Mouse (Mus musculus) macrophage (primary cell): Measurements from ENCODE around the gene Fzd5. TPM values are rescaled to one million over a fixed set of nuclear protein-coding genes. Genes with fewer than 3 reads are reported as not detected.

ENCODE experiments used
- H3K27ac ChIP-seq: fragments of 350-480 bp; formaldehyde crosslinking; 2 replicates; pipeline ENCODE4 v1.9.0; 2021
- H3K36me3 ChIP-seq: fragments of 350-480 bp; formaldehyde crosslinking; 2 replicates; pipeline ENCODE4 v1.9.0; 2021; ENCODE audit errors: inconsistent target
- H3K4me3 ChIP-seq: fragments of 350-480 bp; formaldehyde crosslinking; 2 replicates; pipeline ENCODE4 v1.9.0; 2021; ENCODE audit errors: inconsistent target
- H3K79me2 ChIP-seq: fragments of 350-480 bp; formaldehyde crosslinking; 2 replicates; pipeline ENCODE4 v1.9.0; 2021; ENCODE audit errors: inconsistent target
- WGBS: methylation state at CpG from one replicate; pipeline ENCODE4 v1.1.7; 2026; ENCODE audit warnings: inconsistent platforms; ENCODE audit not compliant: missing documents; 5-methylcytosine and 5-hydroxymethylcytosine counted together
- polyA plus RNA-seq: library from polyadenylated mRNA; stranded (reverse); fragments of 250-400 nt; gene quantifications from 3 replicates; pipeline ENCODE4 v1.2.4, GENCODE M21; 2018; ENCODE audit warnings: inconsistent platforms

Gene Fzd5
- polyA plus RNA-seq, 1 experiment from 2014 or later, result 2.5 TPM

GRCm38 (mm10) chr1:64716589-64717304, 20.8 kb downstream of the Fzd5 start:
- Histone ChIP-seq H3K27ac (no peak overlapping the region), H3K4me3 (no peak overlapping the region), H3K36me3 (no peaks in the 10 kb centered on the region), H3K79me2 (no peaks in the 10 kb centered on the region)
- 77% methylated on average over 7 of the region's 7 CpGs for WGBS

- Histone ChIP-seq H3K27ac (no peak overlapping the region), H3K4me3 (no peak overlapping the region), H3K36me3 (no peaks in the 10 kb centered on the region), H3K79me2 (no peaks in the 10 kb centered on the region)
- WGBS, result 88% methylated on average over 1 of the region's 2 CpGs
Observed at GRCm38 (mm10) chr1:64715458-64715857, 22.1 kb downstream of the Fzd5 start.

GRCm38 (mm10) chr1:64712006-64712760, 25.4 kb downstream of the Fzd5 start:
- Histone ChIP-seq H3K79me2 (no peaks in the 10 kb centered on the region), H3K27ac (no peak overlapping the region), H3K4me3 (no peak overlapping the region), H3K36me3 (no peaks in the 10 kb centered on the region)
- whole genome bisulfite sequencing, result 94% methylated on average over 12 of the region's 14 CpGs

- H3K36me3 ChIP-seq, result no peaks in the 10 kb centered on the region
- WGBS, result 13% methylated on average over 2 of the region's 2 CpGs
- H3K79me2 ChIP-seq, result no peaks in the 10 kb centered on the region
- H3K27ac ChIP-seq, result no peak overlapping the region
- no peak overlapping the region for H3K4me3 ChIP-seq
Observed at GRCm38 (mm10) chr1:64709891-64710290, 27.7 kb downstream of the Fzd5 start.

GRCm38 (mm10) chr1:64706610-64707009, 30.9 kb downstream of the Fzd5 start:
- H3K27ac ChIP-seq, result no peak overlapping the region
- H3K4me3 ChIP-seq, result no peak overlapping the region
- no peaks in the 10 kb centered on the region for H3K36me3 ChIP-seq
- 89% methylated on average over 2 of the region's 2 CpGs for WGBS
- no peaks in the 10 kb centered on the region for H3K79me2 ChIP-seq

GRCm38 (mm10) chr1:64705230-64705629, 32.3 kb downstream of the Fzd5 start:
- Histone ChIP-seq H3K4me3 (no peak overlapping the region), H3K79me2 (no peaks in the 10 kb centered on the region), H3K27ac (no peak overlapping the region), H3K36me3 (no peaks in the 10 kb centered on the region)
- WGBS, result 54% methylated on average over 6 of the region's 6 CpGs

- no peaks in the 10 kb centered on the region for H3K36me3 ChIP-seq
- no peak overlapping the region for H3K4me3 ChIP-seq
- H3K27ac ChIP-seq, result no peak overlapping the region
- H3K79me2 ChIP-seq, result no peaks in the 10 kb centered on the region
- 94% methylated on average over 3 of the region's 3 CpGs for WGBS
Observed at GRCm38 (mm10) chr1:64701780-64702179, 35.8 kb downstream of the Fzd5 start.

- WGBS, result 91% methylated on average over 3 of the region's 3 CpGs
- Histone ChIP-seq H3K4me3 (no peak overlapping the region), H3K27ac (no peak overlapping the region), H3K79me2 (no peaks in the 10 kb centered on the region), H3K36me3 (no peaks in the 10 kb centered on the region)
Observed at GRCm38 (mm10) chr1:64695156-64695555, 42.4 kb downstream of the Fzd5 start.

- H3K4me3 ChIP-seq, result peak overlapping the region; percentile 48
- H3K79me2 ChIP-seq, result no peaks in the 10 kb centered on the region
- H3K27ac ChIP-seq, result no peak overlapping the region
- 13% methylated on average over 9 of the region's 9 CpGs for WGBS
- H3K36me3 ChIP-seq, result no peaks in the 10 kb centered on the region
Observed at GRCm38 (mm10) chr1:64691581-64691980, 46.0 kb downstream of the Fzd5 start.

GRCm38 (mm10) chr1:64691121-64691551, 46.4 kb downstream of the Fzd5 start:
- Histone ChIP-seq H3K79me2 (no peaks in the 10 kb centered on the region), H3K4me3 (peak overlapping the region; percentile 48), H3K27ac (no peak overlapping the region), H3K36me3 (no peaks in the 10 kb centered on the region)
- 0% methylated on average over 51 of the region's 55 CpGs for WGBS

GRCm38 (mm10) chr1:64690213-64691013, 47.1 kb downstream of the Fzd5 start, which contains the start of gene Ccnyl1:
Ccnyl1 (plus strand) TSS chr1:64690455.
- Histone ChIP-seq H3K79me2 (no peaks in the 10 kb centered on the region), H3K27ac (peak within 1 kb of the TSS; percentile 52), H3K36me3 (no peaks in the 10 kb centered on the region), H3K4me3 (peak within 1 kb of the TSS; percentile 62)
- under 1% methylated on average over 63 of the region's 71 CpGs for WGBS

- WGBS, result 33% methylated on average over 9 of the region's 9 CpGs
- Histone ChIP-seq H3K79me2 (no peaks in the 10 kb centered on the region), H3K27ac (peak overlapping the region; percentile 52), H3K4me3 (peak overlapping the region; percentile 62), H3K36me3 (no peaks in the 10 kb centered on the region)
Observed at GRCm38 (mm10) chr1:64689561-64690212, 47.9 kb downstream of the Fzd5 start.

- no peak overlapping the region for H3K4me3 ChIP-seq
- H3K79me2 ChIP-seq, result no peaks in the 10 kb centered on the region
- 71% methylated on average over 4 of the region's 4 CpGs for WGBS
- H3K27ac ChIP-seq, result no peak overlapping the region
- H3K36me3 ChIP-seq, result no peaks in the 10 kb centered on the region
Observed at GRCm38 (mm10) chr1:64688046-64688445, 49.5 kb downstream of the Fzd5 start.

GRCm38 (mm10) chr1:64684440-64684839, 53.1 kb downstream of the Fzd5 start:
- 94% methylated on average over 2 of the region's 2 CpGs for WGBS
- H3K27ac ChIP-seq, result no peak overlapping the region
- H3K36me3 ChIP-seq, result no peaks in the 10 kb centered on the region
- H3K4me3 ChIP-seq, result no peak overlapping the region
- H3K79me2 ChIP-seq, result no peaks in the 10 kb centered on the region
